Mouse (Mus musculus): ENCODE data around the gene R3hdm4.
"Not testable (repeated sequence)": the region's sequence is repeated elsewhere in the genome, so short reads cannot be mapped to it uniquely, and the experiment has no call there.

The R3hdm4 gene

GRCm38 (mm10) chr10:79920958-79921535 lies at the start of gene R3hdm4:
Gene R3hdm4, minus strand, starts transcription at chr10:79921208.
- DNase-seq (ENCODE audit: inconsistent ontology term), result no peak

DNA sequence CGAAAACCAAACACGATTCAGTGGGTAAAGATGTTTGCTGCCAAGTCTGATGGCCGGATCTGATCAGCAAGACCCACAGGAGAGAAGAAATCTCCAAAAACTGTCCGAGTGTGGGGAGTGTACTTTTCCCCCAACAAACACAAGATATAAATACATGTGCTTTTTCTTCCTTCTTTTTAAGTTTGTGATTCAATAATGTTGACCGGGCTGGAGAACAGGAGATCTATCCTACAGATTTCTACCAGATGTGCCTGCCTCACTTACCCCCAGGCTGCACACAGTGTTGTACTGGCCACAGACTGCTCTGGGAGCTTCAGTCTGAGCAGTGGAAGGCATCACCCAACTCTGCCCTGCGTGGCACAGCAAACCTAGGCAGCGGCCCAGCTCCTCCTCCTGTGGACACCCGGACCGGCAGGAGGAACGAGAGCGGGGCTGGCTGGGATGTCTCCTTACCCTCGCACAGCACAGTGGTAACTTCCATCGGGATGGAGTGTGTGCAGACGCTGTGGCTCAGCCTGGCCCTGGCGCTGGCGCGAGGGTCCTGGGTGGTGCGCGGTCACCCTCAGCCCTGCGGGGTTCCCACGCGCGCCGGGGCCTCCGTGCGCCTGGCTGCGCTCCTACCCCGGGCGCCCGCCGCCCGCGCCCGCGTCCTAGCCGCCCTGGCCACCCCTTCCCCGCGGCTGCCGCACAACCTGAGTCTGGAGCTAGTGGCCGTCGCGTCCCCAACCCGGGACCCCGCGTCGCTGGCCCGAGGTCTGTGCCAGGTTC lies 49.6 kb upstream of the R3hdm4 start, which contains the start of gene Grin3b:
Grin3b (plus strand) TSS at position 301 of the 768 bp plus-strand sequence.
- no peak for DNase-seq (ENCODE audit: inconsistent ontology term)

- DNase-seq (ENCODE audit: inconsistent ontology term), result peak; percentile 59
These were observed 48.1 kb upstream of the R3hdm4 start for GRCm38 (mm10) chr10:79969124-79969568.

- DNase-seq (ENCODE audit: inconsistent ontology term), result no peak
These were observed 47.2 kb upstream of the R3hdm4 start for GRCm38 (mm10) chr10:79968181-79968580.

DNA sequence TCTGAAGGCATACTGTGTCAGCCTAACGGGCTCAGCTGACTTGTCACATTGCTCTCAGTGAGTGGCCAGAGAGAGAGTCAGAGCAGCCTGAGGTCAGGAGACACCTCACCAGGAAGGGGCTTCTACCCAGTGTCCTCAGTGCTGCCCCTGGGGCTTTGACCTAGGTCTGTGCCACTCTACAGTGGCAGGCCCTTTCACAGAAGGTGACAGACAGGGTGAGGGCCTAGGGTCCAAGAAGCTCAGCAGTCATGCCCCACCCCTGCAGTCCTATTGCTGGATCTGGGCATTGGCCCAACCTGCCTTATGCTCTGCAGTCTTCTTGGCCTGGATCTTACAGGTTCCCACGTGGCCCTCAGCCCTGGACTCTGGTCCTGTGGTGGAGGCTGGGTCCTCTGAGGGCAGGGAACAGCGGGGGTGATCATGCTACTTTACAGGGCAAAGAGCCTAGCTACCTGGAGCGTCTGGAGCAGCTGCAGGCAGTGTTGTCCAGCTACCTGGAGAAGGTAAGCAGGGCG lies 45.9 kb upstream of the R3hdm4 start:
- no peak for DNase-seq (ENCODE audit: inconsistent ontology term)

- DNase-seq (ENCODE audit: inconsistent ontology term), result no peak
These were observed 44.3 kb upstream of the R3hdm4 start for GRCm38 (mm10) chr10:79965325-79965724.

DNA sequence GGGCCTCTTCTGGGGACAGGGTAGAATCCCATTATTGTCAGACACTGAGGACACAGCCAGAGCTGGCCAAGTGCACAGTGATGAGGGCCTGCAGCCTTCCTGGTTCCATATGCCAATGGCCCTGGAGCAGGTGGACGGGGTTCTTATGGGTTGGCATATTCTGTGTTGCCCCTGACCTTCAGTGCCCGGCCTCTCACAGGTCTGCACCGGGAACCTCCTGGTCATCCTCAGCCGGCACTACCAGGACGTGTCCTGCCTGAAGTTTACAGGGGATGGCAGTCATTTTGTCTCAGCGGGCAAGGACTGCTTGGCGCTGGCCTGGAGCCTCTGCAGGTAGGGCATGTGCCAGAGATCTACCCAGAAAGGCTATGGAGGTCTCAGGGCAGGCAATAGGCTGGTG lies 43.7 kb upstream of the R3hdm4 start:
- no peak for DNase-seq (ENCODE audit: inconsistent ontology term)

DNA sequence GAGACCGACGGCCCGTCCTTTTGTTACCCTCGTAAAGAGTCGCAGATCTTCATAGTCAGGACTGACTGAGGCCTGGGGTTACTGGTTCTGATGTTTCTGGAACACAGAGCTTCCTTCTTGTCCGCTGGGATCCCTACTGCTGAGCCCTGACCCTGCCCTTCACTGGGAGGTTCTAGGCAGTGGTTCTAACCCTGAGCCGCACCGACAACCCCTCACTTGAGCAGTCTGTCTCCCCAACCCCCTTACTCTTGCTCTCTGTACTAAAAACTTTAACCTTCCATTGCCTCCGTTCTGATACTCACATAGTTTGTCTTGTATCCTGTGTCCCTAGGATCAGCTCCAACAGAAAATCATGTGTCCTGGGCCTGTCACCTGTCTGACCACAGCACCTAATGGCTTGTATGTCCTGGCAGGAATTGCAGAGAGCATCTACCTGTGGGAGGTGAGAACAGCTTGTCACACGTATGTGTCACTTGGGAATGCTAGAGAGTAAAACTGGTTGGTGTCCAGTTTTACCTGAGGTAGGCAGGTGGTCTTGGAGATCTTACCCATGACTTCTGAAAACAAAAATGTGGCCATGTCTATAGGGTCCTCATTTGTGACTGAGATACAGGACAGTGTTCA lies 39.8 kb upstream of the R3hdm4 start:
- no peak for DNase-seq (ENCODE audit: inconsistent ontology term)

GRCm38 (mm10) chr10:79959847-79960601 lies 39.0 kb upstream of the R3hdm4 start, which contains the start of gene Wdr18:
Gene Wdr18, plus strand, starts transcription at chr10:79960152.
- peak; percentile 98 for DNase-seq (ENCODE audit: inconsistent ontology term)

DNA sequence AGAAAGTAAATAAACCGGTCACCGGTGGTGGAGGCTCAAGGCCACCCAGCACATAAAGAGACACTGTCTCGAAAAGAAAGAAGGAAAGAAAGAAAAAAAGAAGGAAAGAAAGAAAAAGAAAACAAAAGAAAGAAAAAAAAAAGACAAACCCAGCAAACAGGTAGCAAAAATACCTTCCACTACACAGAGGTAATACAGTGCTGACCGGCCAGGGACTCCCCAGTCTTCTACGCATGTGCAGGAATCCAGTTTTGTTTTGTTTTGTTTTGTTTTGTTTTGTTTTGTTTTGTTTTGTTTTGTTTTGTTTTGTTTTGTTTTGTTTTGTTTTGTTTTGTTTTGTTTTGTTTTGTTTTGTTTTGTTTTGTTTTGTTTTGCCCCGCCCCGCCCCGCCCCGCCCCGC lies 38.4 kb upstream of the R3hdm4 start:
- DNase-seq (ENCODE audit: inconsistent ontology term), result not testable (repeated sequence)

GRCm38 (mm10) chr10:79958140-79958816 lies 37.3 kb upstream of the R3hdm4 start:
- DNase-seq (ENCODE audit: inconsistent ontology term), result peak; percentile 81

DNA sequence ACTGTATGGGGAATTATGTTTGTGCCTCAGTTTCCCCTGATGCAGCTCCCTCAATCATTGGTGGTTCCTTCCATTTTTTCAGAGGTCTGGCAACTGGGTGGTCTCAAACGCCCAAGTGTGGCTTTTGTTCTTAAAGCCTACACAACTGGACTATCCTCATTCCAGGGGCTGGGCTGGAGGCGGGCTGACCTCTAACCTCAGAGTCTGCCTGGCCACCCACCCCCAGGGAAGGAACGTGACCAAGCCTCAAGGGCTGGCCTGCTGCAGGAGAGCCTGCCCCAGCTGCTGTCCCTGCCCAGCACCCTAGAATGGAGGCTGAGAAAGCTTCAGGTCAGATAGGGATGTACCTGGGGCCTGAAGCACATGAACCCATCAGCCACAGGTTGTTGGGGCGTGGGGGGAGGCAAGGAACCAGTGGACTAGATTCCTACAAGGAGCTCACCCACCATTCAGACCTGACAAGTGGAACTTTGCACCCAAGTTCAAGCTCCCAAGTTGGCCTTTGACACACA lies 35.7 kb upstream of the R3hdm4 start:
- no peak for DNase-seq (ENCODE audit: inconsistent ontology term)

GRCm38 (mm10) chr10:79955691-79956090 lies 34.7 kb upstream of the R3hdm4 start:
- no peak for DNase-seq (ENCODE audit: inconsistent ontology term)

GRCm38 (mm10) chr10:79953946-79954345 lies 32.9 kb upstream of the R3hdm4 start:
- no peak for DNase-seq (ENCODE audit: inconsistent ontology term)

GRCm38 (mm10) chr10:79950661-79951060 lies 29.7 kb upstream of the R3hdm4 start:
- no peak for DNase-seq (ENCODE audit: inconsistent ontology term)

DNA sequence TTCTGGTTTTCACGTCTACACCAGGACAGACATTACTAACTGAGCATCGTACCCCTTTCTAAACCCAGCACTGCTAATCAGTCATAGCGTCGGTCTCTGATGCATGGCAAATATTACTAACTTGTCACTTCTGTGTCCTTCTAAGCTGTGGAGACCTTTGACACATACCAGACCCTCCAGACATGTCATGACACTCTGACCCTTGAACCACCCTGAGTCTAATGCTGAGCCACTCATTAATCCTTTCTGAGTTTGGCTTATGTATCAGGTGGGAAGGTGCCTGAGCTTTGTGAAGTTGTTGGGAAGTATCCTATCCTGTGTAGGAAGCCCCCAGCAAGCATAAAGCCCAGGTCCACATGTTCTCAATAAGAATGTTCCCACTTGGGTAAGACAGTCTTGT lies 28.9 kb upstream of the R3hdm4 start:
- no peak for DNase-seq (ENCODE audit: inconsistent ontology term)

DNA sequence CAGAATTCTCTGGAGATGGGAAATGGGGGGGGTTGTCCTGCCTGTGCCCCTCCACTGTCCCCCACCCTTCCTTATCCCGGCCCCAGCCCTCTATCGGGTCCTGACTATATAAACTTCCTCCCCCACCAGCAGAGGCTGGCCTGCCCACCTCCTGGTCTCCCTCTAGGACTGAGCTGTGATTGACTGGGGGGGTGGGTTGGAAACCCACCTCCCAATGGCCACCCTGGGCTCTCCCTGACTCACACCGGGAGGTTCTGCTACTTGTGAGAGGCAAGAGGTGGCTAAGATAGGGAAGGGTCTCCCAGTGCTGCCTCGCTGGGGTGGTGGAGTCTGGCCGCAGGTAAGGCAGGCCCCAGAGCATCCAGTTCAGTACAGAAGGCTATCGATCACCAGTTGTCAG lies 26.5 kb upstream of the R3hdm4 start:
- no peak for DNase-seq (ENCODE audit: inconsistent ontology term)

DNA sequence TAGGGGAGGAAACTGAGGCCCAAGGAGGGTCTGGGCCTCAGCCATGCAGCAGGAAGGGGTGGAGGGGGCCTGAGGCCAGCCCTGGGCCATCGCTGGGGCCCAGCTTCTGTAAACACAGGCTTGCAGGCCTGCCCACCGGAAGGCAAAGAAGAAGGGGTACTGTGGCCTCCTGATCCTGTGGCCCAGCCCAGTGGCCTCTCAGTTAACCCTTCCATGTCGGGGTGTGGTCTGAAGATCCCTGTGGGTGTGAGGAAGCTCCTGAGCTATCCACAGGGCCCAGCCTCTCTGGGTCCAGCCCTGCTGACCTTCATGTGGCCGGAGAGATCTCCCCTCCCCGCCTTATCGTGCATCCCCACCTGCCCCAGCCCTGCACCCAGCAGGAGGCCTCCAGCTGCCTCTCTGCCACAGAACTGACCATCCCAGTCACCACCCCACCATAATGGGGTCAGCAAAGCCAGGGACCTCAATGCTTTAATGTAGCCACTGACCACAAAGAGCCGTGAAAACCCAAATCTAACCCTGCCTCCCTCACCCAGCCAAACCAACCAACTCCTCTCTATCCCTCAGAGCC lies 25.8 kb upstream of the R3hdm4 start:
- DNase-seq (ENCODE audit: inconsistent ontology term), result no peak

DNA sequence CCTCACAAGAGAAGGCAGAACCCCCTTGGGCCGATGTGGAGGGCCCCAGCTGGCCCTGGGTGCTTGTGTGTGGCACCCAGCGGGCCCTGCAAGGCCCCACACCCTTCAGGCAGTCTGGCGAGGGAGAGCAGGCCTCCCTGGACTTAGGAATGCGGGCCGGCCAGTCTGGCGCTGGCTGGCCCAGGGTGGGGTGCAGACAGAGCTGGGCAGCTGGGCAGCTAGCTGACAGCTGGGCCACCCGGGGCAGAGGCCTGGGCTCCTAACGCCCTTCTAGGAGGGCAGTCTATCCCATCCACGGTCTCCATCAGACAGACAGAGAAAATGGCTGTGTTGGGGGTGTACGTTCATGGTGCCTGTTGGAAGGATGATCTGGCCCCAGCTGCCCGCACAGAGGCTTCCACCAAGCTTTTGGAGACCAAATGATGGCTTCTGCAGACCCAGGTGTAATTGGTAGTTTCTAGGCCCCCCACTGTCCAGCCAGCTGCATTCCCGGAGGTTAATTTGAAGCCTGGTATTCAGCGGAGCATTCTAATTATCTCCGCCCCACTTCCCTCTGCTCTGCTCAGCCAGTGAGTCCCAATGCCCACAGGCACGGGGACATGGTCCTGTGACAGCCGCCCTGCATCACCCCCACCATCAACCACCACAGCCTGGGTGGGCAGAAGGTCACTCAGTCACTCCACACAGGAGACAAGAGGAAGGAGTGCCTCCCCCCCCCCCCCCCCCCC lies 24.7 kb upstream of the R3hdm4 start:
- DNase-seq (ENCODE audit: inconsistent ontology term), result peak; percentile 78

DNA sequence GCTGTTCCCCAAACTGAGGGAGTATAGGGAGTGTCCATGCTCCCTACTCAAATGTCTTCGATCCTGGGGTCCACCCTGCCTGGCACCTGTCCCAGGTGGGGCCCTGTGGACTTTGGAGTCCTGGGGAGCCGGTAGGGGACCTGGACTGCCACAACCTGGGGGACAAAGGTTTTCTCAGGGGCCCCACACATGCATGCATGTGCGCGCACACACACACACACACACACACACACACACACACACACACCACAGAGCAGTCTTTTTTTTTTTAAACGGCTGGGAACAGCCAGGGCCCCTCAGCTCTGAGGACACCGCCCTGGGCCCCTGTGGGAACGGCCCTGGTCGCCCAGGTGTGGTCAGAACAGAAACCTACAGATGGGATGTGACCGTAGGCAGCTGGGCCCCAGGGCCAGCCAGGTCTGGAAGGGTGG lies 22.5 kb upstream of the R3hdm4 start:
- no peak for DNase-seq (ENCODE audit: inconsistent ontology term)

Measured in Muller cell, postnatal 12 days (primary cell).